Mouse (Mus musculus) right cerebral cortex, postnatal 4 days (tissue): ENCODE data around the gene Dcdc2a.

ENCODE experiments used
- DNase-seq: peaks from one replicate; pipeline ENCODE4 v3.0.0-alpha.2; 2022

The Dcdc2a gene

GRCm38 (mm10) chr13:25186436-25187325, 130.9 kb downstream of the Dcdc2a start:
- no peak for DNase-seq

DNA sequence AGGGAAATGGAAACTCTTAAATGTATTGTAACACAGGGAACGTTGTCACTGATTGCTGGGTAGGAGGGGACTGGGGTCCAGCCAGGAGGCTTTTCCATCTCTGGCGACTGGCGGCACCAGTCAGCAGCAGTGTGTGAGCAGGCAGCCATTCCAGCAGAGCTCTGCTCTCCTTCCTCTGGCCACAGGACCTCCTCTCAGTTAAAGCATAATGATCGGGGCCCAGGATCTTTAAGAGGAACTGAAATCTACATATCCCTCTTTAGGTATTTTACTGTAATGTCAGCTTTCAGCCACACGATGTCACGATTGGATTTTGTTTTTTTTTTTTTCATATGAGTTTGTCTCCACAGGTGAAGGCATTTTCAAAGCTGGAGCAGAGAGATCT, 131.5 kb downstream of the Dcdc2a start:
- no peak for DNase-seq

DNA sequence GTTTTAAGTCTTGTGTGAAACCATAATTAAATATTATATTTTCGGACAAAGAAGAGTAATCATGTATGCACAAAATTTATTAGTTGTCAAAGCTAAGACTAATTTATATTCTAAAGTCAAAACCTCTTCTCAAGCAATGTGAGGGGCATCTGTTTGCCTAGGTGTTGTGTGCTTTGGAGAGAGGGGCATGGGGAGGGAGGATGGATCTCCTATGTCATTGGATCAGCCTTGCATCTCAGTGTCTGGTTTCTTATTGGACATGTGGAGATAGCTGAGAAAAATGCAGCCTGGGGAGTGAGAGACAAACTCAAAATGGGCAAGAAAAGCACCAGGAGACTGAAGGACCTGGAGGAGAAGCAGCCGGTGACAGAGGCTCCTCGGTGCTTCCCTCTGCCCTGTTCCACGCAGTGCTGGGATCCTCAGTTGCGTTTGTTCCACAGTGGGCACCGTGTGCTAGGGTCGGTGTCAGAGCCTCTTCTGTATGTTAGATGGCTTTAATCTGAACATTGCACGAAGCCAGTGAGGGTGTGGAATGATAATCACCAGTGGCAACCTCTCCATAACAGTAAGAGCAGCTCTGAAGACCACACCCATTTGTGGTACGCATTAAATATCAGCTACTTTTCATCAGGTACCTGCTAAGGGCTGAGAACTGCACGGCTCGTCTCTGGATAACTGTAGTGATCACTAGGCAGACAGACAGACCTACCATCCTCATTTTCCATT, 133.8 kb downstream of the Dcdc2a start:
- DNase-seq = no peak

GRCm38 (mm10) chr13:25190218-25190617, 134.4 kb downstream of the Dcdc2a start:
- no peak for DNase-seq

- no peak for DNase-seq
Observed at GRCm38 (mm10) chr13:25195706-25196105, 139.9 kb downstream of the Dcdc2a start.

DNA sequence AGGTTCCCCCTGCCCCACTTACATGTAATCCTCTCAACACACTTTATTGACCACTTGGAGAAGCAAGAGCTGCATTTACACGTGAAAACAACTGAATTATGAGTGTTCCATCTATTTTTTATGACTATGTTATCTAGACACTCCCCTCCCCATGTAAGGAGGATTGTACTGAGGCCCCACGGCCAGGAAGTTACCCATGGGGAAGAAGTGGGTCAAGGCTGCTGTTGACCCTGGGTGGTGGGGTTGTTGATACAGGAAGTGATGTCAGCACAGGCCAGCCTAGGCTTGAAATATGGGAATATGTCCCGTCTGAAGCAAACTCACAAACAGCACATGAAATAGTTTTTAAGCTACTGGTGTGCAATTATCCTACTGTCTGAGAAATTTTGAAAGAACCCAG, 144.1 kb downstream of the Dcdc2a start:
- no peak for DNase-seq

- DNase-seq = no peak
Observed at GRCm38 (mm10) chr13:25206950-25207349, 151.1 kb downstream of the Dcdc2a start.

GRCm38 (mm10) chr13:25218394-25218793, 162.6 kb downstream of the Dcdc2a start:
- DNase-seq = no peak

GRCm38 (mm10) chr13:25220186-25220787, 164.5 kb downstream of the Dcdc2a start:
- no peak for DNase-seq

DNA sequence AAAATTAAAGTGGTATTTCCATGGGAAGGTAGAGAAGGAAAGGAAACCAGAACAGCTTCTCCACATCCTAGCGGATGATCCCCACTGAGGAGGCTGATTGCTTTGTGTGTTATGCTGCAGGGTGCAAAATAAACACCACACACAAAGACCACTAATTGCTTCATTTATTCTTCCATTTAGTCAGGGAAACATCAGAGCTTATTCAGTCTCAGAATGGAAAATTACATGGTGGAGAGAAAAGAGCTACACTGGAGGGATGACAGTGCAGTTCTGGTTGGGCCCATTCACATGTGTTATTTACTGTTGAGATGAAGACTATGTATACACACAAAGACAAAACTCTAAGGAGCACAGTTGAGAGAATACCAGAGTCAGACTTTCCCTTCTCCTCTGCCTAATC, 196.1 kb downstream of the Dcdc2a start:
- DNase-seq = no peak

DNA sequence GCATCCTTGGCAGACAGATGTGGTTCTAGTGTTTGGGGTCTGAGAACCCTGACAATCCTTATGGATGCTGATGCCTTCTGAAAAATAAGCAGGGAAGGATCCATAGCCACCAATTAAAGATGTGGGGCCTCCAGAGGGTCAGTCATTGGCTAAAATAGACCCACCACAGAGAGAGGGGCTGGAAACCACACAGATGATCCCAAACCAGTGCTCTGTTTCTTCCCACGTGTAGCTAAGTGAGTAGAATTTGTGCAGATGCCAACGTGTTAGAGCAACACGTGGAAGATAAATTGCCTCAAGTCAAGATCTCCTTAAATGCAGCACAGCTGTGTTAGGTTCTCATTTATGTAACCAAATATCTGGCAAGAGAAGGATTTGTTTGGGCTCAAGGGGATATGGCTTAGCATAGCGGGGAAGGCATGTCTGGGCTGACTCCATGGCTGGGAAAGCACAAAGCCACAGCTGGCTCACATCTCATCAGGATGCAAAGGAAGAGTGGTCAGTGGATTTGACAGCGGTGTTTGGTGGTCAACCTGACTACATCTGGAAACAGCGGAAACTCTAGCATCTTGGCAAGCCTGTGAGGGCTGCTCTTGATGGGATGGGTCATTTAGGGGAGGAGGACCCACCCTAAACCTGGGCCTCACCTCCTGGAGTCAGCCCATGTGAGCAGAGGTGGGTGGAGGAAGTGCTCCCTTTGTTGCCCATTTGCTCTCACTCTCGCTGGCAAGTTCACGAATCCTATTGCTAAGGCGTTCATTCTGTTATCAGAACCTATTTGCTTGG, 198.9 kb downstream of the Dcdc2a start:
- DNase-seq = no peak

DNA sequence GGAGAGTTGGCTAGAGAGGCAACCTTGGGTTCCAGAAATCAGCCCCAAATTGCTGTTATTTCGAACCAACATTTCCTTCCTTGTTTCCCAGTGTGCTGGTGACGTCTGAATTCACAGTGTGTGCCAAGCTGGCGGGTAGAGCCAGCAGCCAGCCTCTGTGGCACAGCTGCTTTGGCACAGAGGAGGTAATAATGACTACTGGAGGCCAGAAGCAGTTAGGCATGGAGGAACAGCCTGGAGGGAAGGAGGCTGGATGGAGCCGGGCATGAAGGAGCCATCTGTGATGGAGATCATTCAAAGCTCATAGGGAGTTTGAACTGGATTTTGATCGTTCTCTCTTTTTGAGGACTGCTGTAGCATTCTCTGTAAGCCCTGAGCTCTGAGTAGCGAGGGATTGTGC, 201.8 kb downstream of the Dcdc2a start:
- no peak for DNase-seq
